Mouse (Mus musculus) naive thymus-derived CD4-positive, alpha-beta T cell, adult 2 months (primary cell): Measurements from ENCODE around the gene Pigk.
A peak's percentile ranks its signal among the peaks of the same experiment; 100 is the strongest.

Experiments used
- DNase-seq: peaks from one replicate; pipeline ENCODE4 v3.0.0-alpha.2; 2011; ENCODE audit warnings: low read depth

The Pigk gene

DNA sequence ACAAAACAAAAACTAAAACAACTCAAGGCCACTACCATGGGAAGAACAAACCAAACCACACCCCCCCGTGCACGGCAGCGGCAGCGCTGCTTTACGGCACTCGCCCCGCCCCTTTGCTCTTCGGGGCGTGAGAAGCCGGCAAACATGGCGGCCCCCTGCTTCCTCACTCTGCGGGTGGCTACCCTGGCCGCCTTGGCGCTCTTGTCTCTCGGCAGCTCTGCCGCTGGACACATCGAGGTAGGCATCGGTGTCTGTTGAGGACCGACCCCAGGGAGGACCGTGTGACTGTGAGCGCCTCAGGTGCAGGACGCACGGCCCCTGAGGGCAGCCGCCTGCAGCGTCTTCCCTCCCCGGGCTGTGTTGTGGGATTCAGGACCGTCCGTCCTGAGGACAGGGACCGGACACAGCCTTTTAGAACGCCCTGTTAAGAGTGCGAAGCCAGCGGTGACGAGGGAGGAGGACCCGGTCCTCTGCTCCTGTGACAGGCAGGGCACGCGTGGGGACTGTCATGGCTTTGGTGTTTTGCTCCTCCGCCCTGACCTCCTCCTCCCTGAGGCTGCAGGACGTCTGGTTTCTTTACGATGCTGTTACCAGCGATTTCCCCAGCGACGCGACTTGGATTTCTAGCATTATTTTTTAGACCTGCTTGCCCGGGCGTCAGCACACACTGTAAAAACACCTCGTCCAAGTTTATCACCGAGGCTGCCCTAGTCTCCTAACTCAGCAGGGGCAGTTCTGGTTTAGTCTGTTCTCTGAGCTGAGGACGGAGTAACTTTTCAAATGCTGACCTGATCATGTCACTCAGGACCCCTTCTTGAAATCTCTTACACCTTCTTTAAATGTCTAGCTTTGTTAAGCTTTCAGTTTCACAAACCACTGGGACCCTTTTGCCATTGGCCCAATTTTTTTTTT is at the start of gene Pigk:
TSS of gene Pigk (plus strand) at position 110 of the 912 bp plus-strand sequence.
- DNase-seq, result peak; percentile 95

DNA sequence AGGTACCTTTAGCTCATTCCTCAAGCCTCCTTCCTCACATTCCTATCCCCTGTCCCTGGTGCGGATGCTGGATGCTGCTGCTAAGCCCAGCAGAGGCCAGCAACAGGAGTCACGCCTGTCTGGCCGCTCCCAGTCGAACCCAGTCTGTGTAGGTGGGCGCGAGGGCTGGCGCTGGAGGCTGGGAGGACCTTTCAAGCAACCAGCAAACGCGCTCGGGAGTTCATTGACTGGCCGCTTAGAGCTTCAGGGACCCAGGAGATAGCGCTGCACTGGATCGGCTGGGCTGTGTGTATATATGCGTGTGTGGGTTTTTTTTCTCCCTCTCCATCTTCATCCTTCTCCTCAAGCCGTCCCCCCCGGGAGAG is 46.9 kb upstream of the Pigk start:
- no peak for DNase-seq

DNA sequence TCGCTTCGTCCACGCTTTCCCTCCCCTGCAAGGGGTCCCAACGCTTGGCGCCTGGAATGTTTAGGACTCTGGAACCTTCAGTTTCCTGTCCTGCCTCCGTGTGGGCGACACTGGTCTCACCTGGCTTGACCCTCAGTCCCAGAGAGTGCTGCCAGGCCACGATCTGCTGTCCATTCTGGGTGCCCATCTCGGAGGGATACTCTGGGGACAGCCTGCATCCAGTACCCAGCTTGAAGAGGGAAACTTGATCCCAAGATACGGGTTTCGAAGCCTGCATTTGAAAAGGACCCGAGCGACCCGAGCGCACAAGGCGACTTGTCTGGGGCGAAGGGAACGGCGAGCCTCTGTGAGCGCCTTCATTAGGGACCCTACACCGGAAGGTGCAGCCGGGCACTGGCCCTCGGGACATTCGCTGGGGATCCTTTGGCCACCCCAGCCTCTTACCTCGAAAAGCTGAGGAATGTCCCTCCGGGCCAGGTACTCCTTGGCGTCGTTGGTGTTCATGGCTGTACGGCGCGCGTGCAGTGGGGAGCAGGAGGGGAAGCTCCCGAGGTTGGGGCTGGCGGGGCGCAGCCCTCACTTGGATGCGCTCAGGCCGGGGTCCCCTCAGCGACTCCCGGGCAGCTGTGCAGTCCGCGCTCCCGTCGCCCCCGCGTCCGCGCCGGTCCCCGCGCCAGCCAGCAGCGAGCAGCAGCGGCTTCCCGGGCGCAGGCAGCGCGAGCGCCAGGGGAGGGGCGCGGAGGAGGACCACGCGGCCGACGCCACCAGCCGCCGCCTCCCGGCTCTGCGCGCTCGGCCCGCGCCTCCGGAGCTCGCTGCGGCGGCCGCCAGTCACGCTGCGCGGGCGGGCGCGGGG is 46.3 kb upstream of the Pigk start:
- DNase-seq, result no peak

DNA sequence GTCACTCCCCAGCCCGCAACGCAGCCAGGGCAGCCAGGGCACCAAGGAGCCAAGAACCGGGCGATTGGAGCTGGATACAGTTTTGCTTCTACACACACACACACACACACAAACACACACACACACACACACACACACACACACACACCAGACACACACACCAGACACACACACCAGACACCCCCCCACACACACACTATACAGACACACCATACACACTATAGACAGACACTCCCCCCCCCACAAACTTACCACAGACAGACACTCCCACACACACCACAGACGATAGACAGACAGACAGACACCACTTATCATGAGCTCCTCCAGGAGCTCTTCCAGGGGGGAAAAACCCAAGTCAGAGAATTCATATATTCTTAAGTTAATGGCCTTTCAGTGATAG is 45.7 kb upstream of the Pigk start, which contains the start of gene Ak5:
TSS of gene Ak5 (minus strand) at position 122 of the 400 bp plus-strand sequence.
- DNase-seq, result no peak

DNA sequence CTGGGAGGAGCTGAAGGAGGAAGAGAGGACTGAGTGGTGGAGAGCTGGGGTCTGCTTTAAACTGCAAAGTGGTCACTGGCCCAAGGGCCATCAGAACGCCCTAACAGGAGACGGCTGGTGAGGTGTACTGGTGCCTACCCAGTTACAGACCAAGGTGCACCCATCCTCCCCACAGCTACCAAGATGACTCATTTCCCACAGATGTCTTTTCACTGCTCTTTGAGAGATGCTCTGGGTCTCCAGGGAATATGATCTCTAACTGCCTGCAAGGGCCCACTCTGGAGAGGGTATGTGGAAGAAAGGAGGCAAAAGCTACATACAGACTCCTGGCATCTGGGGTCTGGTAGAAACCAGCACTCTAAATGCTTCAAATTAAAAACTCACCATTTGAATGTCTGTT is 45.1 kb upstream of the Pigk start:
- DNase-seq, result no peak

DNA sequence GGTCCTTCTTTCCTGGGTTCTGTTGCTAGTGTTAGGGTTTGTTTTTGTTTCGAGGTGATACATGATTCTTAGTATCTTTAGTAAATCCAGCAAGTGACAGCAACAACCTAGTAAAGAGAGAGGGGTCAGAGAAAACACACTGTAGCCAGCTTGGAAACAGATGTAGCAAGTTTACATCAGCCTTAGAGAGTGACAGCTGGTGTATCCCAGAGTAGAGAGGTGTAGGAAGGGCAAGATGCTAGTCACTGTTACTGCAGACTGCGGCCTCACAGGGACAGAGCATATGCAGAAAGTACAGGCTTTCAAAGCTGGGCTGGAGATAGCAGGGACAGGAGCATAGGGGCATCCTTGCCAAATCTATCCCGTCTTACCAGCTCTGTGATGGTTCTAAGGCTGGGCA is 44.1 kb upstream of the Pigk start:
- DNase-seq, result no peak

DNA sequence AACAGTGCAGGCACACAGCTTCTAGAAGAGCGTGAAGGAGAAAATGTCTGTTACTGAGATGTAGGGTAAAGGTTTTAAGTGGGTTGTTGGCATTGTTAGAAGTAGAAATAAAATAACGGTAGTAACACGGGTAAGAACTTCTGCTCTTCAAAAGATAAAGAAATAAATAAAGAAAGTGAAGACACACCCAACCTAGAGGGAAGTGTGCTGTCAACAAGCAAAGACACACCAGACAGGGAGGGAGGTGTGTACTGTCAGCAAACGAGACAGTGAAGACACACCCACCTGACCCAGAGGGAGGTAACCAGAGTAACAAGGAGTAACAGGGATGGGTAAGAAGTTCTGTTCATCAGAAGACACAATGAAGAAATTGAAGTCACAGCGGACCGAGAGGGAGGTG is 39.2 kb upstream of the Pigk start:
- DNase-seq, result no peak

DNA sequence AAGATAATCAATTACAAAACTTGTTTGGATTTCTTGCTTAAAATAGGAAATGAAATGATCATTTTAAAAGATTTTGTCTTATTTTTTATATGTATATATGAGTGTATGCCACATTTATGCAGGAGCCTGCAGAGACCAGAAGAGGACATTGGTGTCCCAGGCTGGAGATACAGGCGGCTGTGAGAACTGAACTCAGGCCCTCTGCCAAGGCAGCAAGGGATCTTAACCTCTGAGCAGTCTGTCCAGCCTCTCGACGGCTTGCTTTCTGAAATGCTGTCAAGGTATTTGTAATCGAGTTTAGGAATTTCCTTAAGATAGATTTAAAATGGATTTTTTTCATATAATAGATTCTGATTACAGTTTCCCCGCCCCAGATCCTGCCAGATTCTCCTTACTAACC is 25.4 kb upstream of the Pigk start:
- DNase-seq, result no peak

DNA sequence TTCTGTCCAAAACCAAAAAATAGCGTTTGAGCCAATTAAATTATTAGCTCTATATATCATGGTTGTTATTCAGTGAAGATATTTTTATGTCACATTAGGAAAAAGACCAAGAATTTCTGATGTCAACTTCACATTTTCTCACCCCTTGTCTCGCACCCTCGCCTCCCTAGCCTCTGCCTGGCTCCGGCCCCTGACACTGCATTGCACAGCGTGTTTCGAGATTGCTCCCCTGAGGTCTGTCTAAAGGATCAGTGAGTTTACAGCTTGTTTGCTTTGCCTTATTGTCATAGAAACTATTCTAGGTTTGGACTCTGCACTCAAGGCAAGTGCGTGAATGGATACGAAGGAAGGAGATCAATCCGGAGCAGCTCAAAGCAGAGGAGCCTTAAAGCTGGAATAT is 24.8 kb upstream of the Pigk start:
- no peak for DNase-seq

DNA sequence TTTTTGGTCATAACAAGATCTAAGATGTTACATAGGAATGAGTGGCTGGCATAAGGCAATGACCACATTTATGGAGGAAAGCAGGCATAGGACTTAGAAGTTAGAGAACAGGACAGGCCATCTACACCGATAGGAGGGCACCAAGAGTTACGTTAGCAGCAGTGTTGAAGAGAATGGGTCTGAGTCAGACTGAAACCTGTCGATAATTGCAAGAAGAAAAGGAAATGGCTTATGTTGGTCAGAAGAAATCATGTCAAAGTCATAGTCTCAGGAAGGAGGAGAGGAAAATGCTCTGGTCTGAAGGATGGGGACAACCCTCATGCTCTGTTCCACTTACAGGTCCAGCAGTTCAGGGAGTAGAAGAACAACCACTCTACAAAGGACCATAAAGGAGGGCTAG is 18.9 kb upstream of the Pigk start:
- DNase-seq, result no peak

DNA sequence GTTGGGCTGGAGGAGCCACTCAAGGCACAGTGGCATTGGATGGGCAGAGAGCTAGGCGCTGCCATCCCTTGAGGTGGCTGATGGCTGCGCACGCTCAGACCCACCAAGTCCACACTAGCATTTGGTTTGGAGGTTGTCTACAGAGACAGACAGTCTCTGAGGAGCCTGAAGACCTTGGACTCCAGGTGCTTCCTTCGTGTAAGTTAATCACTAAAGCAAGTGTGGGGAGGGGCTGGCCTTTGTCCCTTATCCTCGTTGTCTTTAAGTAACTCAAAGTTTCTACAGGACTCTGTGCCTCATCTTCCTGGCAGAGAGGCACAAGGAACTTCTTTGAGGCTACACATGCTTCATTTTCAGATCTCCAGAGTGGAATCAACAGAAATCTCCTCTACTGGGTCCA is 15.9 kb upstream of the Pigk start:
- no peak for DNase-seq

DNA sequence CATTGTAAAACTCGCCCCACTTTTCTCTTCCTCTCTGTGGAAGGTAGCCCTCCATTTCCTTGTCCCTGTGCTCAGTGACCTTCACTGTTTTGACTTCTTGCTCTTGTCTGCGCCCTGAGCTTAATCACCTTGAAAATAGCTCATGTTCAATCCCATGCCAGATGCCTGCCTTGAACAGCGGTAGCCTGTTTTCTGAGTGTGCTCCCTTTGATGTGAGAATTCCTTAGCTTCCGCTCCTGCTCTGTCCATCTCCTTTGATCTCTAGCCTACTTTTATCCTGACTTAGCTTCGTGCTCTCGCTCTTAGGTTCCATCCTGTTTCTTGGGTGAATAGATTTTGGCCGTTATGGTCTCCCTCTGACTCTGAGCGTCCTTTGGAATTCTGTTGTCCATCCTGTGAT is 14.6 kb upstream of the Pigk start:
- DNase-seq, result no peak

DNA sequence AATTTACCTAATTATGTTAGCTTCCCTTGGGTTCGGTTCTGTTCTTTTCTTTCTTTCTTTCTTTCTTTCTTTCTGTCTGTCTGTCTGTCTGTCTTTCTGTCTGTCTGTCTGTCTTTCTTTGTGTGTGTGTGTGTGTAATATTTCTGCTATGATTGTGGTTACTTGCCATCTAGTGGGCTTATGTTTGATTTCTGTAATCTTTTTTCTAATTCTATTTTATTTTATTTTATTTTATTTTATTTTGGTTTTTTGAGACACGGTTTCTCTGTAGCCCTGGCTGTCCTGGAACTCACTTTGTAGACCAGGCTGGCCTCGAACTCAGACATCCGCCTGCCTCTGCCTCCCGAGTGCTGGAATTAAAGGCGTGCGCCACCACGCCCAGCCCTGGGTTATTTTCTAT is 12.4 kb upstream of the Pigk start:
- DNase-seq, result peak; percentile 51

DNA sequence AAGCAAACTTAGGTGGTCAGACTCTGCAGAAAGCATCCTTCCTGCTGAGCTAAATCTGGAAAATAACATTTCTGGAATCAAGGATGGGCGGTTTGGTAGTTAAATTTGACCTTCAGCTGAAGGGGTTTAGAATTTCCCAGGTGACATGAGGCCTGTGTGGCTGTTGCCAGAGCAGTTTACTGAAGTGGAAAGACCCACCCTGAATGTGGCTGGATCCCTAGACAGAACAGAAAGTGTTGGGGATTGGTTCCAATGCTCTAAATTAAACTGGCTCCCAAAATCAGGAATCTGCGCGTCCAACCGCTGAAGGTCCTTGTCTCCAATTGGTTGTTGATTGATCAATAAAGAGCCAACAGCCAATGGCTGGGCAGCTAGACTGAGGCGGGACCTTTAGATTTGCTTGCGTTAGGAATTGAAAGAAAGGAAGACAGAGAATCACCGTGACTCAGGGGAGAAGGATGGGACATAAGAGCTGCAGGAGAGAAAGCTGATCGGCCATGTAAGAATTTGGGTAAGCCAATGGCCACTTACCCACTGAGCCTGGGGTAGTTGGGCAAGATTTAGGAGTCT is 11.5 kb upstream of the Pigk start:
- no peak for DNase-seq

DNA sequence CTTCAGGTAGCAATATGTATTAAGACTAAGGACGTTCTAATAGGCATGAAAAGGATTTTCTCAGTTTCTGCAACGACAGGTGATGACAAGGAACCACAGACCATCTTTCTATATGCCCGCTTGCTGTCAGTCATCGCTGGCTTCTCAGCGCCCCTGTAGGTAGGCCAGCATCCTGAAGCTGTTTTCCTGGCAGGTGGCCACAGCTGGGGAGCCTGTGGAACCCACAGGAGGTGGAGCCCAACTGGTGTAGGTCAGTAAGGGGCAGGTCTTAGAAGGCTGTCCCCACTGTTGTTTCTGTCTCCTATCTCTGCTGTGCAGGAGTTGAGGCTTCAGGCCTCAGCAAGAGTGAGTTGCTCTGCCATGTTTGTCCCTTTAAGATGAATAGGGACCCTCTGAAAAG is 8.1 kb upstream of the Pigk start:
- no peak for DNase-seq

DNA sequence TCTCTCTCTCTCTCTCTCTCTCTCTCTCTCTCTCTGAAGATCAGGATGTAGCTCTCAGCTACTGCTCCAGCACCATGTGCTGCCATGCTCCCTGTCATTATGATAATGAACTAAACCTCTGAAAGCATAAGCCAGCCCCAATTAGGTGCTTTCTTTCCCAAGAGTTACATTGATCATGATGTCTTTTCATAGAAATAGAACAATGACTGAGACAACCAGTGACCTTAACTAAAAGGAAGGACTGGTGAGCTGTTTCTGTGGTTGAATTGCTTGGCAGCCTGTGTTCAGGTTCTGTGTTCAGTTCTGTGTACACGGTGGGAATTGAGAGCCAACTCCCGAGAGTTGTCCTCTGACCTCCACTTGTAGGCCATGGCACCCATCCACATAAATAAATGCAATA is 7.0 kb upstream of the Pigk start:
- no peak for DNase-seq

DNA sequence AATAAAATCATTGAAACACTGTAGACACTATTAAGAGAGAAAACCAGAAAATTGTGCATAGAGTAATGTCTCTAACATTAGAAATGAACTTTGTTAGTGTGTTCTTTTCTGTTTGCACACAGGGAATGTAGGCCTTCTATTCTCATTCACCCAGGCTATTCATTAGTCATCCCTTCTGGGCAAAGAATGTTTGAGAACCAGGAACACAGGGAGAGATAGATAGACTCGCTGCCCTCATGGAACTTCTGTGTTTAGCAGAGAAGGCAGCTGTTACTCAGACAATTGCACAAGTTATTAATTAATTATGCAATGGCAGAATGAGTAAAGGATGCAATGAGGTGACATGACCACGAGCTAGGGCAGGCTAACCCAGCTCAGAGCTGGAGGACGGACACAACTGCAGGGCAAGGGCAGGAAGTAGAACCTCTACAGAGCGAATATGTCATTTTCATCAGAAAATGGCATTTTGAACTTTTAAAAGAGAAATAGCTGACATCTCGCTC is 6.5 kb upstream of the Pigk start:
- DNase-seq, result no peak

DNA sequence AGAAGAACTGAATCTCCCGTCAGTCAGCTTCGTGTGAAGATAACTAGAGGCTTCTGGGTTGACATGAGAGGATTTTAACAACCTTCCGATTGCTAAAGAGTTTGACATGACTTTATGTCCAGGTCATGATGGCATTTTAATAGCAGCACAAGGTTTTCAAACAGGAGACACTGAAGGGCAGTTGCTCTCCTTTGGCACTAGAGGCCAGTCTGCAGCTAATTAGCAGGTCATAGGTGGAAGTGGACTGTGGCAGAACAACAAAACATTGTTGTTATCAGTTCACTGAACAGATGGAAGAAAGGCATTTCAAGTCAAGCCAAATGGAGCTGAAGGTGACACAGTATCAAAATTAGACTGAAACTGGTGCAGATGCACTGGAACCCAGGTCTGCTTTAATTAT is 4.0 kb upstream of the Pigk start:
- DNase-seq, result no peak

DNA sequence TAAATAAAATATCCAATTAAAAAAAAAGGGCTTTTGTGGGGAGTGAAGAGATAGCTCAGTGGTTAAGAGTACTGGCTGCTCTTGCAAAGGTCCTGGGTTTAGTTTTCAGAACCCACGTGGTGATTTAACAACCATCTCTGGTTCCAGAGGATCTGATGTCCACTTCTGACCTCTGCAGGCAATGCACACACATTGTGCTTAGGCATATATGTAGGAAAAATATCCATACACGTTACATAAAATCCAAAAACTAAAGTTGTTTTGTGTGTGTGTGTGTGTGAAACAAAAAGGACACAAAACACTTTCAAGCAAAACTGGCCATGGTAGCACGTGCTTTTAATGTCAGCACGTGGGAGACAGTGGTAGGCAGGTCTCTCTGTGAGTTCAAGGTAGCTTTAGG is 943 bp upstream of the Pigk start:
- DNase-seq, result peak; percentile 5

DNA sequence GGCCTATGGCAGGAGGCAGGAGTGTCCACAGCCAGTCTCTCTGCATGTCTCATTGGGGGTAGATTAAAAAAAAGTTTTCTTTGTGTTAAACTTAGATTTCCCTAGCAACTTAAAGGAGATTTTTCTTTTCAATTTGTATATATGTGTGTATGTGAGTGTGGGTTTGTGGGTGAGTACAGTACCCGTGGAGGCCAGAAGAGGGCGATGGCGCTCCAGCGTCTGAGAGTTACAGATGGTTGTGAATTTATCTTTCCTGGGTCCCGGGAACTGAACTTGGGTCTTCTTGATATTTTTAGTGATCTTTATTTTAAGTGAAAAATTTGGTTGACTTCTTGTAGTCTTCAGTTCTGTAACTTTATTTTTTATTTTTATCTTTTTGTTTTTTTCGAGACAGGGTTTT is 7.4 kb downstream of the Pigk start:
- no peak for DNase-seq

DNA sequence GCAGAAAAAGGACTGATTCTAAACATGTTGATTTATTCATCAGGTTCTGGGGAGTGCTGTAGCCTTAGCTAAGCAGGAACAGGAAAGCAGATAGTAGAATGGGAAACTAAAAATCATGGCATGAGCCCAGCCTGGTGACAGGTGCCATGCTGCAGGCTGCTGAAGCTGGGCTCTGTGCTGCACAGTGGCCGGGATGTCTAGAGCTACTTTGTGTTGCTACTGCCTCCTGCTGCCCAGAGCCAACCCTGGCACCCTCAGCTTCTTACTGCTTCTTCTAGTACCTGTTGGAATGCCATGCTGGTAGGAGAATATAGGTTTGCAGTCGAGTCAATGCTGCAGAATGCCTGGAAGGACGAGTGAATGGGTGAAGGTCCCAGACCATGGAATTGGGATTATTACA is 8.9 kb downstream of the Pigk start:
- DNase-seq, result no peak

DNA sequence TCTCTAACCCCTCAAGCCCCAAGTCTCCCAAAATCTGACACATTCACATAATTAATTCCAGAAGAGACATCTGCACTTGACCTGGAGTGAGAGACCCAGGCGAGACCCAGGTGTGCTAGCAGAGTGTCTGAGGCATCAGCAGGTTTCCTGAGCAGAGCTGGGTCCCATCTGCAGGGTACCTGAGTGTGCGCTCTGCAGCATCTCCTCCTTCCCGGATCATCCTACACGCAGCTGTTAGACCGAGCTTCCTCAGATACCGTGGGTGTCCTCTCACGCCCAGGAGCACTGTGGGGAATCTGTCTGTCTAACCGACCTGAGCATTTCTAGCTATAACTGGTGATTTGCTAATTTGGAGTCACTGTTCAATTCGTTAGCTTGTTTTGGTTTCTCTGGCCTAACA is 10.5 kb downstream of the Pigk start:
- DNase-seq, result no peak

DNA sequence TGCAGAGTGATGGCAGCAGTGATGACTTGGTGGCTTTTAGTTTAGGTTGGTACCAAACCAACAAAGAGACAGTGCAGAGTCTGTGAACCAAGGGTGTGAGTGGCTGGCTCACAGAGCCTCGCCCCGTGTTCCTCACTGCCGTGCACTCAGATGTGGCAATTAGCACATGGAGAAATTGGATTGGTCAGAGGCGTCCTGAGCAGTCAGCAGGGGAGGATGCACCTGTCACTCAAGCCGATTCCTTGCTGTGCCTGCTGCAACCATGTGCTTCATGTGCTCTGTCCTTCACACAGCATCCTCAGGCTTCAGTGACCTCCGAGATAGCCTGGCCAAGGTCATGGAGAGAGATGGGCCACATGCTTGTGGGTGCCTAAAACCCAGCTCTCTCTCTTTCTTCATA is 14.3 kb downstream of the Pigk start:
- no peak for DNase-seq
